Mouse (Mus musculus) neural tube, embryonic 14.5 days (tissue): ENCODE measurements around the gene Osbpl2. TPM values are rescaled to one million over a fixed set of nuclear protein-coding genes. Genes with fewer than 3 reads are reported as not detected.

Experiments used
- microRNA-seq: library from miRNA; unstranded; fragments of <30 nt; microRNA quantifications from one replicate; pipeline ENCODE4, GENCODE M21; 2016
- polyA plus RNA-seq: library from polyadenylated mRNA; unstranded; fragments of >200 nt; fragmentation: Nextera tagmentation; extraction: Ambion mirVana; gene quantifications from 2 replicates; pipeline ENCODE4 v1.2.1, GENCODE M21; 2014

Gene Osbpl2
- polyA plus RNA-seq, 1 experiment from 2014 or later: 78.2 TPM

Small RNA genes within 50 kb of the gene (microRNA-seq; reads per million reads assigned to microRNA genes)
- gene Mir7005: not detected

Other genes with a start within 250 kb of the Osbpl2 start
- gene Taf4, start 142.7 kb upstream of the Osbpl2 start, polyA plus RNA-seq: 6.6 TPM in 2 replicates
- gene Lsm14b, start 94.3 kb upstream of the Osbpl2 start, polyA plus RNA-seq: 14.1 and 17.3 TPM in 2 replicates
- gene Psma7, start 76.9 kb upstream of the Osbpl2 start, polyA plus RNA-seq: 585 and 653 TPM in 2 replicates
- gene Ss18l1, start 76.8 kb upstream of the Osbpl2 start, polyA plus RNA-seq: 57.8 and 58.8 TPM in 2 replicates
- gene Mtg2, start 48.7 kb upstream of the Osbpl2 start, polyA plus RNA-seq: 33.3 and 34.2 TPM in 2 replicates
- 1.5 and 1.8 TPM in 2 replicates for gene Hrh3, start 14.8 kb upstream of the Osbpl2 start, polyA plus RNA-seq
- 147 and 154 TPM in 2 replicates for gene Adrm1, start 52.2 kb downstream of the Osbpl2 start, polyA plus RNA-seq
- 1.2 and 2.0 TPM in 2 replicates for gene Lama5, start 106.6 kb downstream of the Osbpl2 start, polyA plus RNA-seq
- 398 and 421 TPM in 2 replicates for gene Rps21, start 138.1 kb downstream of the Osbpl2 start, polyA plus RNA-seq
- gene Cables2, start 154.2 kb downstream of the Osbpl2 start, polyA plus RNA-seq: 32.9 and 33.3 TPM in 2 replicates
- not detected in 2 replicates for gene Rbbp8nl, start 170.6 kb downstream of the Osbpl2 start, polyA plus RNA-seq
- not detected in 2 replicates for gene Gata5, start 215.4 kb downstream of the Osbpl2 start, polyA plus RNA-seq